Mouse (Mus musculus): ENCODE data around the gene Prex1. TPM values are rescaled to one million over a fixed set of nuclear protein-coding genes. Genes with fewer than 3 reads are reported as not detected.
"Not testable (repeated sequence)": the region's sequence is repeated elsewhere in the genome, so short reads cannot be mapped to it uniquely, and the experiment has no call there.

The Prex1 gene
- total RNA-seq (2014; fragmentation: Nextera tagmentation) (34.5 and 39.2 TPM in 2 replicates), total RNA-seq (2017) (9.2 and 10.0 TPM in 2 replicates)

DNA sequence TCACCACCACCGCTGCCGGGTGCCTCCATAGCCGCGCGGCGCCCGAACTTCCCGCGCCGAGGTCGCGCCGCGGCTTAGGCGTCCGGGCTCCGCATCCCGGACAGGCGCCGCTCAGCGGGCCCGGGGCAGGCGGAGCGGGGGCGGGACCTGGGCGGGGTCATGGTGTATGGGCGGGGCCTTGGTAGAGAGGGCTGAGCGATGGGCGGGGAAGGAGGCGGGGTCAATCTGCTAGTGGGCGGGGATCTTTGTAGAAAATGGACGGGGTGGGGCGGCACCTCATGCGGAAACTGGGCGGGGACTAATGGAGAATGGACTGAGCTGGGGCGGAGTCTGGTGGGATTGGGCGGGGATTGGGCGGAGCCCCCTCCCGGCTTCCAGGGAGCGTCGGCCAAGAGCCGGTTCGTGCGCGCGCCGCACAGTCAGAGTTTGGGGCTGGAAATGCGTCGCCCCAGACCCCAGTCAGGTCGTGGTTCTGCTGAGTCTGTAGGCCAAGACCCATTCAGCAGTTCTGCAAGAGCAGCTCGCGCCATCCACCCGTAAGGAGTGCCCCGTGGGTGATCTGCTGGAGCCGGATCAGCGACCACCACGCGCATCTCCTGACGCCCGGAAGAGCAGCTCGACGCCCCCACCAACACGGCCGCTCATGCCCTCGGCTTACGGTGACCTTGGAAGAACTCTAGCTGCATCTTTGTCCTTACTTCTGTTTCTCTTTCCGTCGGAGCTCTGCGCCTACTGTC, at the start of gene Prex1:
Prex1 (minus strand) TSS at position 143 of the 737 bp plus-strand sequence.
- ATAC-seq (replicated peaks; ENCODE audit: low FRiP score, low TSS enrichment, poor library complexity, severe bottlenecking) = peak; percentile 89

DNA sequence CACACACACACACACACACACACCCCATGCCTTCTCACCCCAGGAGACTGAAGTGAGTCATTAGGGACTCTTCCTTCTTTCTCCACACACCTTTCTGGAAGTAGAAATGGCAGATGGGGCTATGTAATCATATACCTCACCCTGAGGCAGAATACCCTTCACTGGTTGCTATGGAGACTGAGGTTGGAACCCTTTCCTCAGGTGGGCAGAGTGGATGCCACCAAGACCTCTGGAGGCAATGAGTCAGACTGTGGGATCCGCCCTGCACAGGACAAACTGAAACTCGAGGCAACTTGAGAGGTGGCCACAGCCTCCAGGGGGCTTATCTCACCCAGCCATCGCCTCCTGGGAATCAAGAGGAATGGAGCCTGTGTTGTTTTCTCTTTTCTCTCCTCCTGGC, 44.3 kb upstream of the Prex1 start:
- no peak for ATAC-seq (replicated peaks; ENCODE audit: low FRiP score, low TSS enrichment, poor library complexity, severe bottlenecking)

- ATAC-seq (replicated peaks; ENCODE audit: low FRiP score, low TSS enrichment, poor library complexity, severe bottlenecking) = no peak
Measured at GRCm38 (mm10) chr2:166754760-166755159, 41.1 kb upstream of the Prex1 start.

DNA sequence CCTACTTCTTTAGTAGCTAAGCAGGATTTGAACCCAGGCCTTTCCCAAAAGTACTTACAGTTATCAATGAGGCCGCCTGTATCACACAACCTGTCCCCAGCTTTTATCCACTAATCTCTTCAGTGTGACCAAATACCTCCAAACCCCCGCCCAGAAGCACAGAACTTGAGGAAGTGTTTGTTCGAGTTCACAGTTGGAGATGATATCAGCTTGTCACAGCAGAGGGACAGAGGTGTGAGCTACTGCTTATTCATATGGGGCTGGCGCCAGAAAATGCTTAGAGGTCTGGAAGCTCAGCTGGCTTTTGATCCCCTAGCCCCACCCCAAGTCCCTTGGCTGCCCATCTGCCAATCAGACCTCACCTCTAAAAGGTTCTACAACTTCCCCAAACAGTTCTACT, 40.6 kb upstream of the Prex1 start:
- ATAC-seq (replicated peaks; ENCODE audit: low FRiP score, low TSS enrichment, poor library complexity, severe bottlenecking) = no peak

DNA sequence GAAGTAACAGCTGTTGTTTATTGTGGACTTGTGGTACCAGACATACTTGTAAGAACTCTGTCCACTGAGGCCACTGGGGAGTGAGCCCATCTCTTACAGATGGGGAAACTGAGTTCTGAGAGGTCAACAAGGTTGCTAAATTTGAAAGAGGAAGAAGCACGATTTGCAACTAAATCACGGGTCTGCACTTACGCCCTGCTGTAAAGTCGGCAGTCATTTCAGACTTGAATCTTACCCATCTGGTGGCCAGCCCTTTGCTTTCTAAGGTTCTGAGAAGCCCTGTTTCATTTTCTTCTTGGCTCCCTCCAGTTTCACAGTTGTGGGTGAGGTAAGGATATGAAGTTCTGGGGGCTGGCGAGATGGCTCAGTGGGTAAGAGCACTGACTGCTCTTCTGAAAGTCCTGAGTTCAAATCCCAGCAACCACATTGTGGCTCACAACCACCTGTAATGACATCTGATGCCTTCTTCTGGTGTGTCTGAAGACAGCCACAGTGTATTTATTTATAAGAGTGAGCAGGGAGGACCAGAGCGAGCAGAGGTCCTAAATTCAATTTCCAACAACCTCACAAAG, 37.1 kb upstream of the Prex1 start:
- no peak for ATAC-seq (replicated peaks; ENCODE audit: low FRiP score, low TSS enrichment, poor library complexity, severe bottlenecking)

DNA sequence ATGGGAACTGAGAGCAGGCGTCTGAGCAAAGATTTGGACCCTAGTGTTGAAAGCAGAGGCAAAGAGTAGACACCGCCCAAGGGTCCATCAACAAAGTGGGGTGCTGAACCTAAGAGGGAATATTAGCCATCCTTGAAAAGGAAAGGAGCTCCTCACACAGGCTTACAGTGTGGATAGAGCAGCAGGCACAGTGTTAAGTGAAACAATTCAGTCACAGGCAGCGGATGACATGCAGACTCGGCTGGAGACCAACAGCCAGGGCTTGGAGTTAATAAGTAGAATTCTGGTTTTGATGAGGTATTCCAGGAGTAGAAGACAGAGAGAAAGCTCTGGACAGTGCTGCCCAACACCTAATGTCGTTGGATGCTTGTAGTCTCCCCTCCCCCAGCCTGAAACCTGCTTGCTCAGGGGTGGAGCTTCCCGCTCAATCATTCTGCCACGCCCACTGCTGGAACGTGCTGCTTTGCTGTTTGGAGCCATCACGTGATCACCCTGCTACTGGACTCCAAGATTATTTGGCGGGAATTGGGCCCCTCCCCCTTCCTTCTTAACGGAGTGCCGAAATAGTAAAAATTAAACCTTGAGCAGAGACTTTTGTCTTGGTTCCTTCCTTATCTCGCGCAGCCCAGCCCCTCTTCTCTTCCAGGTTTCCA, 32.8 kb upstream of the Prex1 start:
- peak; percentile 64 for ATAC-seq (replicated peaks; ENCODE audit: low FRiP score, low TSS enrichment, poor library complexity, severe bottlenecking)

GRCm38 (mm10) chr2:166745849-166746248, 32.2 kb upstream of the Prex1 start:
- peak; percentile 3; the same call in 1 of the 2 replicates for ATAC-seq (replicated peaks; ENCODE audit: low FRiP score, low TSS enrichment, poor library complexity, severe bottlenecking)

- ATAC-seq (replicated peaks; ENCODE audit: low FRiP score, low TSS enrichment, poor library complexity, severe bottlenecking) = no peak
Measured at GRCm38 (mm10) chr2:166744433-166744832, 30.8 kb upstream of the Prex1 start.

DNA sequence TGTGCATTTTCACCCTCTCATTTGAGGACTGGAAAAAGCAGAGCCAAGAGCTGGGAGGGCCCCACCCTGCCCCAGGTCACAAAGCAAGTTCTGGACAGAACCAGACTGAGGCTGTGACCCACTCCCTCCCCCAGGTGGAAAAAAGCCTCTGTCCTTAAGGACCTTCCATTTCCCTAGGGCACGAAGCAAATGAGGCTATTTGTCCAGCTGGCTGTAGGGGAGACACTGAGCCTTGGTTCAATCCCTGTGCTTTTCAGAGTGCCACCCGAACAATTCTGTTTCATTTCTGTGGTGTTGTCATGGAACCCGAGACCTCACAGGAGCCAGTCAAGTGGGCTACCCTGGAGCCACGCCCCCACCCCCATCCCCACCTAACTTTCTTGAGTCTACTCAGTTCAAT, 29.9 kb upstream of the Prex1 start:
- no peak for ATAC-seq (replicated peaks; ENCODE audit: low FRiP score, low TSS enrichment, poor library complexity, severe bottlenecking)

- ATAC-seq (replicated peaks; ENCODE audit: low FRiP score, low TSS enrichment, poor library complexity, severe bottlenecking) = no peak
Measured at GRCm38 (mm10) chr2:166741445-166741844, 27.8 kb upstream of the Prex1 start.

- ATAC-seq (replicated peaks; ENCODE audit: low FRiP score, low TSS enrichment, poor library complexity, severe bottlenecking) = peak; percentile 15; the same call in 1 of the 2 replicates
Measured at GRCm38 (mm10) chr2:166740396-166740795, 26.8 kb upstream of the Prex1 start.

DNA sequence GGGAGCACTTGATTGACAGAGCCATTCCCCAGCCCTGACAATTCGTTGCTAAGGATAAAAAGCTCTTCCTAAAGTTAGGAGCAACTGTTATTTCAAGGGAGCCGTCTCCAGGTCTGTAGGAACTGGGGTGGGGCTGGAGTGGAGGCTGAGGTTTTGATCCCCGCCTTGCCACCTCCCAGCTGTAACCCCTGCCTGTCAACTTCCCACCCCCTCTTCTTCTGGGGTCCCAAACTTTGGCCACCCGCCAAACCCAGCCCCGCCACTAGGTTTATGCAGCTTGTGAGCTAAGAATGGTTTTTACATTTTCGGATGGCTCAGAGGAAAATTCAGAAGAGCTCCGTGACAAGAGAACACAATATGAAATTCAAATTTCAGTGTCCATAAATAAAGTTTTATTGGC, 23.7 kb upstream of the Prex1 start:
- ATAC-seq (replicated peaks; ENCODE audit: low FRiP score, low TSS enrichment, poor library complexity, severe bottlenecking) = no peak

DNA sequence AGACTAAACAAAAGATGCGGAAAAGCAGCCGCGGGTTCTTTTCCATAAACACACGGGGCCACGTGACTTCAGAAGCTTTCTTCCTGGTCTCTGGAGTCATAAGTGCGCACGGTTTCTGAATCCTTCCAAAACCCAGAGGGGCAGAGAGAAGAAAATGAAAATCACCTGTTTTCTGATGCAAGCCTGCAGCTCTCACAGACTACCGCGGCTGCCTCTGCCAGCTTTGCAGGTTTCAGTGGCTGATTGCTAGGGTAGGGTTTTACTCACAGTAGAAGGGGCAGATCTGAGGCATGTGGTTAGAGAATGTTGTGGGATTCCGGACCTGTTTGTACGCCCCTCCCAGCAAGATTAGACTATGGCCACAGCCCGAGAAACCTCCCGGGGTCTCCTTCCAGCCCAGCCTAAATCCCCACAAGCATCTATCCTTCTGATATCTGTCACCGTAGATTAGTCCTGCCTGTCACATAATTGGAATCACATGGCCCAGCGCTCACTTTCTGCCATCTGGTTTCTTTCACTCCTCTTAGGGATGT, 21.9 kb upstream of the Prex1 start:
- no peak for ATAC-seq (replicated peaks; ENCODE audit: low FRiP score, low TSS enrichment, poor library complexity, severe bottlenecking)

DNA sequence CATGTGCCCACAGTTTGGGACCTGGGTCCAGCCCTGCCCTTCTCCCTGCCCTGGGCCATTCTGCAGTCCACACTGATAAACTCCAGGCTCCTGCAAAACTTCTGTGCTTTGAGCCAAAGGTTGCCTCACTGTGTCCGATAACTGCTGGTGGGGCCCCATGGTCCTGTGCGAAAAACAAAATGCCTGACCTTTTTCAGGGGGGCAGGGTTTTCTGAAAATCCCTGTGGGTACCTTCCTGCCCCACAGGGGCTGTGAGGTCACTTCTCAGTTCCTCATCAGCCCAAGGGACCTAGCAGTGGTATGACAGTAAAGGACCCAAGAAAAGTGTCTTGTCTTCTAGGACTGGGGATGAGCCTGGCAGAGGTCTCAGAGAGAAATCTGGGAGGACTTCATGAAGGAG, 19.2 kb upstream of the Prex1 start:
- no peak for ATAC-seq (replicated peaks; ENCODE audit: low FRiP score, low TSS enrichment, poor library complexity, severe bottlenecking)

DNA sequence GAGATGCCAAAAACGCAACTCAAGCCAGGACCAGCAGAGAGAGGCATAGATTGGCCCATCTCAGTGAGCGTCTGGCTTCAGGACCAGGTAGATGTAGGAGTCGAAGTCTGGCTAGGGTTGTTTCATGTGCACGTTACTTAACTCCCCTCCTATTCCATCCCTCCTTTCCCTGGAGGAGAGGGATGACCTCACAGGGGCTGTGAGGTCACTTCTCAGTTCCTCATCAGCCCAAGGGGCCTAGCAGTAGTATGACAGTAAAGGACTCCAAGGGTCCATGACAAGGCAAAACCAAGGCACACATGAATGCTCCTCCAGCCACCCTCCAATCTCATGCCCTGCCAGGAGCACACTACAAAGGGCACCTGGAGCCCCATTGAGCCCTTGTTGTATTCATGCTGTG, 18.5 kb upstream of the Prex1 start:
- ATAC-seq (replicated peaks; ENCODE audit: low FRiP score, low TSS enrichment, poor library complexity, severe bottlenecking) = no peak

DNA sequence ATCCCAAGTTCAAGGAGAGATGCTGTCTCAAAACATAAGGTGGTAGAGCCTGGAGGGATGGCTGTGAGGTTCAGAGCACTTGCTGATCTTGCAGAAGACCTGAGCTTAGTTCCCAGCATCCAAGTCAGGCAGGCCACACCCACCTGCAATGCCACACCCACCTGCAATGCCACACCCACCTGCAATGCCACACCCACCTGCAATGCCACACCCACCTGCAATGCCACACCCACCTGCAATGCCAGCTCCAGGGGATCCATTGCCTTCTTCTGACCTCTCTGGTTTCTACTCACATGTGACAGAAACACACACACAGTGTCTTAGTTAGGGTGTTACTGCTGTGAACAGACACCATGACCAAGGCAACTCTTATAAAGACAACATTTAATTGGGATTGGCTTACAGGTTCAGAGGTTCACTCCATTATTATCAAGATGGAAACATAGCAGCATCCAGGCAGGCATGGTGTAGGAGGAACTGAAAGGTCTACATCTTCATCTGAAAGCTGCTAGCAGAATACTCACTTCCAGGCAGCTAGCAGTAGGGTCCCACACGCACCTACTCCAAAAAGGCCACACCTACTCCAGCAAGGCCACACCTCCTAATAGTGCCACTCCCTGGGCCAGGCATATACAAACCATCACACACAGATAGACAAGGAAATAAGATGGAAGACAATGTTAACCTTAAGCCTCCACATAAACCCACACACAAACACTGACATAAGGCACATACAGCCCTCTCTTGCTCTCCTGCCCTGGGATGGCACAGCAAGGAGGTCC, 17.7 kb upstream of the Prex1 start:
- ATAC-seq (replicated peaks; ENCODE audit: low FRiP score, low TSS enrichment, poor library complexity, severe bottlenecking) = not testable (repeated sequence)

- no peak for ATAC-seq (replicated peaks; ENCODE audit: low FRiP score, low TSS enrichment, poor library complexity, severe bottlenecking)
Measured at GRCm38 (mm10) chr2:166730567-166730915, 16.9 kb upstream of the Prex1 start.

DNA sequence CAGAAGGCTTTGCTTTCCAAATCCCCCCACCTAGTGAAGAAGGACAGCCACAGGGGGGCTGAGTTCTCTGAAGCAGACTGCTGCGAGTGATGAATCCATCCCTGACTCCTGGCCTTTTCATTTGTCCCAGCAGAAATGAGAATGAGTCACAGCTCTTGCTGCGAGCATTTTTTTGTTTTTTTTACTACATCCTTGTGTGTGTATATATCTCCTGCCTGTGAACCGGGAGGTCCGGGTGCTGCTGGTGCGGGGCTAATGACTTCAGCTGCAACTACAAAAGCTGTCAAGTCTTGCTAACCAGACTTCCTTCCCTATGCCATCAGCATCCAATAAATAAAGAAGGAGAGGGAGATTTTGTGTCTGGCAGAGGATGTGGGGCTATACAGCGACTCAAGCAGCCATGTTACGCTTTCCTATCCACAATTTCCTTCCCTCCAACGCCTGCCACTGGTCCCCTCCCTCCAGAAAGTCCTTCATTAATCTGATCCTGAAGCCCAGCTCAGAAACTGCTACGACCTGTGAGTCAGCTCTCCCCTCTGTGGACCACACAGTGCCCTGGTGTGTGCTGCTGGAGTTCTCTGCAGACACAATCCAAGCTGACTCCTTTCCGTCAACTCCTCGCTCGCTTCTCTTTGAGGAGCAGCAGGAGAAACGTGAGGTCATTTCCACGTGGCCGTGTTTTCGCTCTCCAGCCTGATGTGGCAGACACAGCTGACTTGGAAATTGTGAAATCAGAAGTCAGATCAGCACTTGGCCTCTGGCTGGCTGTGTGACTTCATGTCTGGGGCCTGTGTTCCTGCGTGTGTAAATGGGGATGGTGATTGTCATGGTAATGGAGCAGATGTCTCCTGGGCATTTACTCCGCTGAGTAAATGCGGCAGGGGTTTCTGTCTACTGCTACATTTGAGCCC, 16.3 kb upstream of the Prex1 start:
- 0 out of 2 replicates have a peak, but pooled peaks have one; percentile 24 for ATAC-seq (replicated peaks; ENCODE audit: low FRiP score, low TSS enrichment, poor library complexity, severe bottlenecking)

DNA sequence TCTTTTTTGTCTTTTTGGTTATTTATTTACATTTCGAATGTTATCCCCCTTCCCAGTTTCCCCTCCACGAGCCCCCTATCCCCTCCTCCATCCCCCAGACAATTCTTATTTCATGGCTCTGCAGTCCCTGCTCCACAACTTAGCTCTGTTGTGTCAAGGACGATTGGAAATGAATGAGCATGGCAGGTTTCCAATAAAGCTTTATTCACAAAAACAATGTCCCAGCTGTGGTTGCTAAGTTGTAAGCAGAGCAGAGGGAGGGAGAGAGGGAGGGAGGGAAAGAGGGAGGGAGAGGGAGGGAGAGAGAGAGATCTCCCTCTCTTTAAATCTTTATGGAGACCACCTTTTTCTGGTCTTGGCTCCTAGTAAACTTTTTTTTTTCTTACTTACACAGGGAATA, 15.4 kb upstream of the Prex1 start:
- ATAC-seq (replicated peaks; ENCODE audit: low FRiP score, low TSS enrichment, poor library complexity, severe bottlenecking) = no peak
